Mouse (Mus musculus): Measurements from ENCODE around the gene Vmac. TPM values are rescaled to one million over a fixed set of nuclear protein-coding genes. Genes with fewer than 3 reads are reported as not detected.

Vmac gene
- polyA plus RNA-seq, 1 experiment from 2014 or later: 18.6 TPM

- no peak for ATAC-seq (ENCODE audit: low read depth)
- no peak for DNase-seq (ENCODE audit: low spot score)
- H3K9me3 ChIP-seq (ENCODE audit: control insufficient read depth, low read length): no peaks in the 10 kb centered on the region
- H3K9ac ChIP-seq (ENCODE audit: low read depth, low read length): no peak overlapping the region
- H3K4me1 ChIP-seq (ENCODE audit: control insufficient read depth, insufficient read depth, low read length): no peaks in the 10 kb centered on the region
- no peak overlapping the region for H3K27ac ChIP-seq (replicated peaks; ENCODE audit: low read depth, low read length)
- no peak overlapping the region for H3K4me2 ChIP-seq (ENCODE audit: low read depth, low read length)
- H3K4me3 ChIP-seq (ENCODE audit: low read depth, low read length): no peak overlapping the region
- H3K27me3 ChIP-seq (replicated peaks; ENCODE audit: control insufficient read depth, insufficient read depth, low read length): no peaks in the 10 kb centered on the region
- H3K36me3 ChIP-seq (ENCODE audit: control insufficient read depth, insufficient read depth, low read length): peaks cover 51% of the 10 kb centered on the region
- 84% methylated on average over 5 of the region's 5 CpGs for WGBS
These were observed 34.2 kb downstream of the Vmac start for GRCm38 (mm10) chr17:56683546-56684140.

DNA sequence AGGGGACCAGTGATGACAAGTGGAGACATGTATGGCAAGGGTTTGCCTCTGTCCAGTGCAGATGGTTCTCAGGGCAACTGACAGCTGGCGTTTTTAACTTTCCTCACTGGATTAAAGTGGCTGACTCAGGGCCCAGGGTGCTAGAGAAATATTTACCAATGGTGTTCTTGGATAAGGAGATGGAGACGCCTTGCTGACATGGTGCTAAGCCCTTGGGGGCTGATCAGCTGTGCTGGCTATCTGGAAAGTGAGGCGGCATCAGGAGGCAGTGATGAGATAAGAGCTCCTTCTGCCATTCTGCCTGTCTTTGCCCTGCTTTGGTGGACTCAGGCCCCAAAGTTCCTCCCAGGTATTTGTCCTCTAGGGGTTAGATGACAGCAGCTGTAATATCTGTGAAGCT is 34.9 kb downstream of the Vmac start:
- no peak overlapping the region for H3K9ac ChIP-seq (ENCODE audit: low read depth, low read length)
- peaks cover 46% of the 10 kb centered on the region for H3K36me3 ChIP-seq (ENCODE audit: control insufficient read depth, insufficient read depth, low read length)
- DNase-seq (ENCODE audit: low spot score): no peak
- no peak overlapping the region for H3K4me2 ChIP-seq (ENCODE audit: low read depth, low read length)
- no peaks in the 10 kb centered on the region for H3K4me1 ChIP-seq (ENCODE audit: control insufficient read depth, insufficient read depth, low read length)
- H3K9me3 ChIP-seq (ENCODE audit: control insufficient read depth, low read length): no peaks in the 10 kb centered on the region
- WGBS: 58% methylated on average over 3 of the region's 3 CpGs
- H3K4me3 ChIP-seq (ENCODE audit: low read depth, low read length): no peak overlapping the region
- H3K27ac ChIP-seq (replicated peaks; ENCODE audit: low read depth, low read length): no peak overlapping the region
- H3K27me3 ChIP-seq (replicated peaks; ENCODE audit: control insufficient read depth, insufficient read depth, low read length): no peaks in the 10 kb centered on the region
- no peak for ATAC-seq (ENCODE audit: low read depth)

GRCm38 (mm10) chr17:56681791-56682190 is 36.0 kb downstream of the Vmac start:
- Histone ChIP-seq H3K9ac (ENCODE audit: low read depth, low read length) (no peak overlapping the region), H3K27ac (replicated peaks; ENCODE audit: low read depth, low read length) (no peak overlapping the region), H3K4me3 (ENCODE audit: low read depth, low read length) (no peak overlapping the region), H3K4me1 (ENCODE audit: control insufficient read depth, insufficient read depth, low read length) (no peaks in the 10 kb centered on the region), H3K4me2 (ENCODE audit: low read depth, low read length) (no peak overlapping the region), H3K9me3 (ENCODE audit: control insufficient read depth, low read length) (no peaks in the 10 kb centered on the region), H3K27me3 (replicated peaks; ENCODE audit: control insufficient read depth, insufficient read depth, low read length) (no peaks in the 10 kb centered on the region), H3K36me3 (ENCODE audit: control insufficient read depth, insufficient read depth, low read length) (peaks cover 46% of the 10 kb centered on the region)
- no peak for DNase-seq (ENCODE audit: low spot score)
- 75% methylated on average over 4 of the region's 4 CpGs for WGBS
- no peak for ATAC-seq (ENCODE audit: low read depth)

- 3% methylated on average over 22 of the region's 37 CpGs for WGBS
- DNase-seq (ENCODE audit: low spot score): no peak
- H3K36me3 ChIP-seq (ENCODE audit: control insufficient read depth, insufficient read depth, low read length): peaks cover 28% of the 10 kb centered on the region
- H3K4me1 ChIP-seq (ENCODE audit: control insufficient read depth, insufficient read depth, low read length): peaks cover 15% of the 10 kb centered on the region
- ATAC-seq (ENCODE audit: low read depth): no peak; the same call in 1 of the 2 replicates
- peak overlapping the region; percentile 80 for H3K4me2 ChIP-seq (ENCODE audit: low read depth, low read length)
- no peaks in the 10 kb centered on the region for H3K9me3 ChIP-seq (ENCODE audit: control insufficient read depth, low read length)
- H3K27me3 ChIP-seq (replicated peaks; ENCODE audit: control insufficient read depth, insufficient read depth, low read length): no peaks in the 10 kb centered on the region
- peak overlapping the region; percentile 82 for H3K27ac ChIP-seq (replicated peaks; ENCODE audit: low read depth, low read length)
- peak overlapping the region; percentile 95 for H3K9ac ChIP-seq (ENCODE audit: low read depth, low read length)
- peak overlapping the region; percentile 79 for H3K4me3 ChIP-seq (ENCODE audit: low read depth, low read length)
These were observed 44.0 kb downstream of the Vmac start for GRCm38 (mm10) chr17:56673647-56674416.

- 2% methylated on average over 32 of the region's 66 CpGs for WGBS
- ATAC-seq (ENCODE audit: low read depth) (peak; percentile 95), DNase-seq (ENCODE audit: low spot score) (peak; percentile 99)
These were observed 44.7 kb downstream of the Vmac start, which contains the start of gene Ranbp3 for GRCm38 (mm10) chr17:56672941-56673646. Gene Ranbp3, plus strand, starts transcription at chr17:56673294.

GRCm38 (mm10) chr17:56669766-56670165 is 48.1 kb downstream of the Vmac start:
- no peak overlapping the region for H3K4me2 ChIP-seq (ENCODE audit: low read depth, low read length)
- no peaks in the 10 kb centered on the region for H3K9me3 ChIP-seq (ENCODE audit: control insufficient read depth, low read length)
- 86% methylated on average over 8 of the region's 8 CpGs for WGBS
- H3K4me3 ChIP-seq (ENCODE audit: low read depth, low read length): no peak overlapping the region
- DNase-seq (ENCODE audit: low spot score) (no peak), ATAC-seq (ENCODE audit: low read depth) (no peak)
- H3K36me3 ChIP-seq (ENCODE audit: control insufficient read depth, insufficient read depth, low read length): no peaks in the 10 kb centered on the region
- no peak overlapping the region for H3K9ac ChIP-seq (ENCODE audit: low read depth, low read length)
- peaks cover 6% of the 10 kb centered on the region; the same call in 1 of the 2 replicates for H3K27me3 ChIP-seq (replicated peaks; ENCODE audit: control insufficient read depth, insufficient read depth, low read length)
- H3K4me1 ChIP-seq (ENCODE audit: control insufficient read depth, insufficient read depth, low read length): peaks cover 7% of the 10 kb centered on the region; the same call in 1 of the 2 replicates
- no peak overlapping the region for H3K27ac ChIP-seq (replicated peaks; ENCODE audit: low read depth, low read length)

More at GRCm38 (mm10) chr17:56672941-56673646, 44.7 kb downstream of the Vmac start, which contains the start of gene Ranbp3:
- H3K4me2 ChIP-seq (ENCODE audit: low read depth, low read length): peak within 1 kb of the TSS; percentile 80
- H3K9ac ChIP-seq (ENCODE audit: low read depth, low read length): peak within 1 kb of the TSS; percentile 95
- H3K27ac ChIP-seq (replicated peaks; ENCODE audit: low read depth, low read length): peak within 1 kb of the TSS; percentile 82
- H3K36me3 ChIP-seq (ENCODE audit: control insufficient read depth, insufficient read depth, low read length): peaks cover 28% of the 10 kb centered on the region
- peak within 1 kb of the TSS; percentile 79 for H3K4me3 ChIP-seq (ENCODE audit: low read depth, low read length)
- peaks cover 15% of the 10 kb centered on the region for H3K4me1 ChIP-seq (ENCODE audit: control insufficient read depth, insufficient read depth, low read length)
- no peaks in the 10 kb centered on the region for H3K9me3 ChIP-seq (ENCODE audit: control insufficient read depth, low read length)
- no peaks in the 10 kb centered on the region for H3K27me3 ChIP-seq (replicated peaks; ENCODE audit: control insufficient read depth, insufficient read depth, low read length)

GRCm38 (mm10) chr17:56668384-56669144 is 49.3 kb downstream of the Vmac start:
- H3K9me3 ChIP-seq (ENCODE audit: control insufficient read depth, low read length): no peaks in the 10 kb centered on the region
- 4% methylated on average over 31 of the region's 31 CpGs for WGBS
- H3K27ac ChIP-seq (replicated peaks; ENCODE audit: low read depth, low read length): no peak overlapping the region
- H3K4me1 ChIP-seq (ENCODE audit: control insufficient read depth, insufficient read depth, low read length): 0 out of 2 replicates have a peak, but pooled peaks cover 5% of the 10 kb centered on the region
- DNase-seq (ENCODE audit: low spot score): peak; percentile 92
- H3K36me3 ChIP-seq (ENCODE audit: control insufficient read depth, insufficient read depth, low read length): no peaks in the 10 kb centered on the region
- peaks cover 6% of the 10 kb centered on the region; the same call in 1 of the 2 replicates for H3K27me3 ChIP-seq (replicated peaks; ENCODE audit: control insufficient read depth, insufficient read depth, low read length)
- peak overlapping the region; percentile 41 for H3K9ac ChIP-seq (ENCODE audit: low read depth, low read length)
- peak overlapping the region; percentile 45 for H3K4me3 ChIP-seq (ENCODE audit: low read depth, low read length)
- ATAC-seq (ENCODE audit: low read depth): 0 out of 2 replicates have a peak, but pooled peaks have one; percentile 3
- H3K4me2 ChIP-seq (ENCODE audit: low read depth, low read length): peak overlapping the region; percentile 95

- H3K4me3 ChIP-seq (ENCODE audit: low read depth, low read length): no peak overlapping the region
- H3K9ac ChIP-seq (ENCODE audit: low read depth, low read length): no peak overlapping the region
- H3K4me1 ChIP-seq (ENCODE audit: control insufficient read depth, insufficient read depth, low read length): 0 out of 2 replicates have a peak, but pooled peaks cover 5% of the 10 kb centered on the region
- DNase-seq (ENCODE audit: low spot score) (no peak), ATAC-seq (ENCODE audit: low read depth) (no peak)
- H3K27me3 ChIP-seq (replicated peaks; ENCODE audit: control insufficient read depth, insufficient read depth, low read length): peaks cover 6% of the 10 kb centered on the region; the same call in 1 of the 2 replicates
- WGBS: 55% methylated on average over 3 of the region's 3 CpGs
- no peaks in the 10 kb centered on the region for H3K9me3 ChIP-seq (ENCODE audit: control insufficient read depth, low read length)
- no peak overlapping the region for H3K4me2 ChIP-seq (ENCODE audit: low read depth, low read length)
- no peak overlapping the region for H3K27ac ChIP-seq (replicated peaks; ENCODE audit: low read depth, low read length)
- H3K36me3 ChIP-seq (ENCODE audit: control insufficient read depth, insufficient read depth, low read length): no peaks in the 10 kb centered on the region
These were observed 50.2 kb downstream of the Vmac start for GRCm38 (mm10) chr17:56667591-56667990.
